Mouse (Mus musculus): ENCODE measurements around the gene Cacna1i.

The Cacna1i gene

GRCm38 (mm10) chr15:80399451-80399850 lies 112.4 kb downstream of the Cacna1i start:
- DNase-seq (ENCODE audit: extremely low read depth, insufficient read length, low spot score): no peak

GRCm38 (mm10) chr15:80401387-80401898 lies 114.4 kb downstream of the Cacna1i start:
- DNase-seq (ENCODE audit: extremely low read depth, insufficient read length, low spot score): no peak

- DNase-seq (ENCODE audit: extremely low read depth, insufficient read length, low spot score): no peak
Measured at GRCm38 (mm10) chr15:80401980-80402379, 114.9 kb downstream of the Cacna1i start.

GRCm38 (mm10) chr15:80407873-80408272 lies 120.8 kb downstream of the Cacna1i start:
- no peak for DNase-seq (ENCODE audit: extremely low read depth, insufficient read length, low spot score)

- no peak for DNase-seq (ENCODE audit: extremely low read depth, insufficient read length, low spot score)
Measured at GRCm38 (mm10) chr15:80410661-80411060, 123.6 kb downstream of the Cacna1i start.

GRCm38 (mm10) chr15:80413070-80413469 lies 126.0 kb downstream of the Cacna1i start:
- DNase-seq (ENCODE audit: extremely low read depth, insufficient read length, low spot score): no peak

- DNase-seq (ENCODE audit: extremely low read depth, insufficient read length, low spot score): no peak
Measured at GRCm38 (mm10) chr15:80413988-80414721, 127.1 kb downstream of the Cacna1i start.

GRCm38 (mm10) chr15:80415132-80415531 lies 128.1 kb downstream of the Cacna1i start:
- DNase-seq (ENCODE audit: extremely low read depth, insufficient read length, low spot score): no peak

GRCm38 (mm10) chr15:80417066-80417465 lies 130.0 kb downstream of the Cacna1i start:
- no peak for DNase-seq (ENCODE audit: extremely low read depth, insufficient read length, low spot score)

- DNase-seq (ENCODE audit: extremely low read depth, insufficient read length, low spot score): no peak
Measured at GRCm38 (mm10) chr15:80418146-80418545, 131.1 kb downstream of the Cacna1i start.

- DNase-seq (ENCODE audit: extremely low read depth, insufficient read length, low spot score): no peak
Measured at GRCm38 (mm10) chr15:80430324-80430723, 143.3 kb downstream of the Cacna1i start.

GRCm38 (mm10) chr15:80436961-80437360 lies 149.9 kb downstream of the Cacna1i start:
- no peak for DNase-seq (ENCODE audit: extremely low read depth, insufficient read length, low spot score)

- no peak for DNase-seq (ENCODE audit: extremely low read depth, insufficient read length, low spot score)
Measured at GRCm38 (mm10) chr15:80437996-80438395, 151.0 kb downstream of the Cacna1i start.

- no peak for DNase-seq (ENCODE audit: extremely low read depth, insufficient read length, low spot score)
Measured at GRCm38 (mm10) chr15:80438423-80438822, 151.4 kb downstream of the Cacna1i start.

GRCm38 (mm10) chr15:80440195-80440594 lies 153.2 kb downstream of the Cacna1i start:
- no peak for DNase-seq (ENCODE audit: extremely low read depth, insufficient read length, low spot score)

GRCm38 (mm10) chr15:80445956-80446687 lies 159.1 kb downstream of the Cacna1i start:
- DNase-seq (ENCODE audit: extremely low read depth, insufficient read length, low spot score): no peak

Measured in 3134 (cell line).